Mouse (Mus musculus): ENCODE data around the gene Acot13.
A peak's percentile ranks its signal among the peaks of the same experiment; 100 is the strongest.

DNA sequence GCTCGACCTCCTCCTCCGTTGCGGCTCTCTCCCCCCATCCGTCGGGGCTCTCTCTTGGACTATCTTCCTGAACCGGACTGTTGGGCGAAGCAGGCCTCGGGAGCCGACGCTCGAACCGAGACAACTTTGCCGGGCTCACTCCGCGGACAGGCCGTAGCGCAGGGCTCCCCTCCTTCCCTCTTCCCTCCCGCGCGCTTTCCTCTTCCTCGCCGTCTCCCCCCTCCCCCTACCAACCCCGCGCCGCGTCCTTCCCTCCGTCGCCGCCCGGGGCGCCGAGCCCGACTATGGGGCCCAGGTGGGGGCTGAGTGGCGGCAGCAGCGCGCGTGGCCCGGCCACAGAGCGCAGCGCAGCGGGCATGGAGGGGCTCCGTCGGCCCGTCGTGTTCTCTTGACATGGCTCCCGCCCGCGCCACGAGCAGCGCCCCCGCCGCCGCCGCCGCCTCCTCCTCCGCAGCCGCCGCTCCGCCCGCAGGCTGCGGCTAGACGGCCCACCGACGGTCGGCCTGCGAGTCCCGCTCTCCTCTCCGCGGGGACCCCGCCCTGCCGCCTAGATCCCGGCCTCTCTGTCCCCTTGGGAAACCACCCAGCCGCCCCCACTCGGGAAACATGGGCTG, 29.9 kb downstream of the Acot13 start, which contains the start of gene BC005537:
- TF ChIP-seq CTCF (IDR thresholded peaks at IDR 0.05; ENCODE audit: borderline replicate concordance, control insufficient read depth, extremely low read depth, insufficient read depth, low read length, poor library complexity) (0 out of 2 replicates have a peak, but pooled peaks have one; percentile 17), POLR2A (IDR thresholded peaks at IDR 0.05; ENCODE audit: control insufficient read depth, extremely low read depth, insufficient read depth, low read length, poor library complexity) (no peak)
